Mouse (Mus musculus) megakaryocyte, embryonic 14.5 days (primary cell): ENCODE measurements around the gene D930020B18Rik. TPM values are rescaled to one million over a fixed set of nuclear protein-coding genes. Genes with fewer than 3 reads are reported as not detected.

Source experiments
- H3K27me3 ChIP-seq: replicated peaks from 2 replicates; pipeline ENCODE3; 2012; ENCODE audit warnings: inconsistent platforms
- H3K36me3 ChIP-seq: replicated peaks from 2 replicates; pipeline ENCODE3; 2012; ENCODE audit warnings: low read length, inconsistent platforms, mixed read lengths
- H3K4me1 ChIP-seq: 2 replicates; pipeline ENCODE4 v1.6.1; 2012; ENCODE audit warnings: inconsistent platforms
- H3K4me3 ChIP-seq: replicated peaks from 2 replicates; pipeline ENCODE3; 2012; ENCODE audit warnings: moderate library complexity, mild to moderate bottlenecking, inconsistent platforms
- H3K9me3 ChIP-seq: 2 replicates; pipeline ENCODE4 v1.6.1; 2012; ENCODE audit warnings: inconsistent platforms
- FLI1 ChIP-seq: IDR thresholded peaks from 2 replicates; pipeline ENCODE4 v1.6.1; 2012; ENCODE audit warnings: low read length, inconsistent platforms, mixed read lengths
- GATA1 ChIP-seq: IDR thresholded peaks from 3 replicates; pipeline ENCODE4 v1.6.1; 2012; ENCODE audit warnings: mixed read lengths, low read length, inconsistent platforms, borderline replicate concordance
- polyA plus RNA-seq: library from polyadenylated mRNA; stranded (reverse); fragments of >175 nt; gene quantifications from 2 replicates; pipeline ENCODE4 v1.2.3, GENCODE M21; 2012; ENCODE audit warnings: low replicate concordance; ENCODE audit not compliant: insufficient read depth

D930020B18Rik gene
- polyA plus RNA-seq, 1 experiment = not detected

DNA sequence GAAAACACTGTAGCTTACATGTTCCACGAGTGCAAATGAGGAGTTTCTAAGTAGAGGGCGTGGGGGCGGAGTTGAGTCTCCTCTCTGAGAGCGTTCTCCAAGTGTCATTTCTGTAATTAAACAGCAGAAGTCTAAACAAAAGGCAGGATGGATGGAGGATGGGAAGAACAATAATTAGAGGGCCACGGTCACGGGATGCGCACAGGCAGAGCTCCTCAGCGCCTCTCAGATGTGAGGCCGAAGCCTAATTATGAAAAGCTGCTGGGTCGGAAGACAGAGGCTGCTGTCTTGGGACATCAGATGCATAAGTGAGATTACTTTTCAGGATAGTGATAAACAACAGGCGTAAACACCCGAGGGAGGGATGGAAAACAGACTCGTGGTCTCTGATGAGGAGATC, 22.2 kb downstream of the D930020B18Rik start:
- Histone ChIP-seq H3K27me3 (no peaks in the 10 kb centered on the region), H3K9me3 (peaks cover 2% of the 10 kb centered on the region; the same call in 1 of the 2 replicates), H3K36me3 (no peaks in the 10 kb centered on the region), H3K4me3 (no peak overlapping the region), H3K4me1 (no peaks in the 10 kb centered on the region)
- TF ChIP-seq GATA1 (no peak), FLI1 (no peak)

DNA sequence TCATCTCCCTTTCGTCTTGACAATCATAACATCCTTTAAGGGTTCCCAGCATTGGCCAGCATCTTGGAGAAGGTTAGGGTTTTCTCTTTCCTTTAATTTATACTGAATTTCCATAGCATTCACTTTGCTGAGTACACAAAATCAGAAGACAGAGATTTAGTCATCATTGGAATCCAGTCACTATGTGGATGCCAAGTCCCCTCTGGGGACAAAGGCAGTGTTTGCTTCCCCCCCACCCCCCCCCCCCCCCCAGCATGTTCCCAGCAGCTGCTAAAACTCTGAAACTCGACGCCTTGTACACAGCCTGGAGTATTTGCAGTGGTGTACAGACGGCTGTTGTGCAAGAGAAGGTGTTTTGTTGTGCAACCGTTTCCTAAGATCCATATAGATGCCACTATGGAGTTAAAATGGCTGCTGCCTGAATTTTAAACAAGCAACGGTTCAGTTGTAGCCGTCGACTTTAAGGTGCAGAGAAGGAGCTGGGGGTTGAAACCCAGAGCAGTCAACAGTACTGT, 24.3 kb downstream of the D930020B18Rik start:
- Histone ChIP-seq H3K9me3 (peaks cover 13% of the 10 kb centered on the region; the same call in 1 of the 2 replicates), H3K4me3 (no peak overlapping the region), H3K36me3 (no peaks in the 10 kb centered on the region), H3K4me1 (no peaks in the 10 kb centered on the region), H3K27me3 (no peaks in the 10 kb centered on the region)
- TF ChIP-seq GATA1 = no peak
- no peak for TF ChIP-seq FLI1

DNA sequence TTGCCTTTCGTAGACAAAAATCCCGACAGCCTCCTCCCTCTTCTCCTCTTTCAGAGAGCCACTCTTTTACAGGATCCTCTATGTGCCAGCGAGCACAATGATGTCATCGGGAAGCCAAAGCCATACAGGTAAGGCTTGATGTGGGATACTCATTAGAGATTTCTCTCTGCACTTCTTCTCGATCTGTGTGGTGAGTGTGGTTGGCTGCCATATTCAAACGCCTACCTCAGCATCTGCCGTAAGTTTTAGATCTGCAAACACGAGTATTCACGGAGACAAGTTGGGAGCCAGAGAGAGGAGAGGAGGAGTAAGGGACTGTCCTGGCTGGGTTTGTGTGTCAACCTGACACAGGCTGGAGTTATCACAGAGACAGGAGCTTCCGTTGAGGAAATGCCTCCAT, 27.7 kb downstream of the D930020B18Rik start:
- TF ChIP-seq GATA1 = no peak
- TF ChIP-seq FLI1 = no peak
- no peaks in the 10 kb centered on the region for H3K27me3 ChIP-seq
- peaks cover 24% of the 10 kb centered on the region for H3K9me3 ChIP-seq

DNA sequence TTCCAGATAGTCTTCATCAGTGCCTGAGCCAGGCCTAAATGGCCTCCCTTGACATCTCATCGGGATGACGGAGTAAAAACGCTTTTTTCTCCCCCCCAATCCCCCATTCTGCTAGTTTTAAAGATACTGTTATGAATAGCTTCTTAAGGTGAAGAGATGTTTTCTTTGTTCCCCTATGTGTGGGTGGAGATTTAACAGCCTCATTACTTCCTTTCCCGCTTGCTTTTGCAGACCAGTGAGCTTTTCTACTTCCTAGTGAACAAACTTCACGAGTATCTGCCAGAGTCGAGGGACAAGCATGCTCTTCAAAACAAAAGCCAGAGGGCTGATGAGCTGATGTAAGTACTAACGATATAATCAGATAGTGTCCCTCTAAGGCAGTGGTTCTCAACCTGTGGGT, 35.6 kb downstream of the D930020B18Rik start:
- TF ChIP-seq GATA1 = no peak
- no peak for TF ChIP-seq FLI1
- H3K4me1 ChIP-seq = 0 out of 2 replicates have a peak, but pooled peaks cover 3% of the 10 kb centered on the region

More for the DNA sequence above, 27.7 kb downstream of the D930020B18Rik start:
- H3K4me3 ChIP-seq = no peak overlapping the region
- H3K4me1 ChIP-seq = no peaks in the 10 kb centered on the region
- no peaks in the 10 kb centered on the region for H3K36me3 ChIP-seq

DNA sequence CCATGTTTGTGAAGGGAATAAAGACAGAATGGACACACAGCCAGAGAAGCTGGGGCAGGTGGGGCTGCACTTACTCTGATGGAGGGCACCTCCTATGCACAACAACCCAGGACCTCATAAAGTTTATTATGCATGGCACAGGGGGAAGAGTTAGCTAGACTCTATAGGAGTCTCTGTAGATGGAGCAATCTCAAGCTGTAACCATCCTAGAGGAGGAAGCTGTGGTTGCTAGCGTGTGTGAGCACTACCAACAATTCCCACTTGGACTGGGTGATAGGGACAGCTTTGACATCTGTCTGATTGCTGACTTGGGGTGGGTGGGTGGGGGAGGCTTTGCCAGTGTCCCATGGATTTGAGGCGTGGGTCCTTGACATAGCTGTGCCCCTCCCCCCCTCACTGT, 39.5 kb downstream of the D930020B18Rik start:
- Histone ChIP-seq H3K27me3 (no peaks in the 10 kb centered on the region), H3K4me3 (no peak overlapping the region), H3K4me1 (0 out of 2 replicates have a peak, but pooled peaks cover 3% of the 10 kb centered on the region), H3K9me3 (no peaks in the 10 kb centered on the region), H3K36me3 (no peaks in the 10 kb centered on the region)
- TF ChIP-seq FLI1 (no peak), GATA1 (no peak)

More for the DNA sequence above, 35.6 kb downstream of the D930020B18Rik start:
- no peaks in the 10 kb centered on the region for H3K36me3 ChIP-seq
- peaks cover 11% of the 10 kb centered on the region for H3K9me3 ChIP-seq
- H3K4me3 ChIP-seq = no peak overlapping the region
- no peaks in the 10 kb centered on the region for H3K27me3 ChIP-seq

DNA sequence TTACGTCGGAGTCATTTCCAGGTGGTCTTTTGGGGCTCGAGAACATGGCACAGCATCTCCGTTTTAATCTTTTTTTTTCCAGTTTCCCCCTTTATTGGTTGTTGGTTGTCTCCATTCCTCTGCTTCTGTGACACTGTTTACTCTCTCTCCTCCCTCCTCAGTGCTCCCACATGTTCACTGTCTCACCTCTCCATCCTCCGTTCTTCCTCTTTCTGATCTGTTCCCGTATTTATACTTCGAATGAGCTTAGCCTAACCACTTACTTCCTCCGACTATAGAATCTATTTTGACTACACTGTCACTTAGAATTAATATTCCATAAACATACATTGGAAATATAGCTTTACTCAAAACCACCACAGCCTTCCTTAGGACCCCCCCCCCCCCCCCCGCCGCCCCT, 41.2 kb downstream of the D930020B18Rik start:
- Histone ChIP-seq H3K36me3 (no peaks in the 10 kb centered on the region), H3K4me3 (no peak overlapping the region), H3K4me1 (0 out of 2 replicates have a peak, but pooled peaks cover 3% of the 10 kb centered on the region), H3K9me3 (no peaks in the 10 kb centered on the region), H3K27me3 (no peaks in the 10 kb centered on the region)
- TF ChIP-seq GATA1 (no peak), FLI1 (no peak)

DNA sequence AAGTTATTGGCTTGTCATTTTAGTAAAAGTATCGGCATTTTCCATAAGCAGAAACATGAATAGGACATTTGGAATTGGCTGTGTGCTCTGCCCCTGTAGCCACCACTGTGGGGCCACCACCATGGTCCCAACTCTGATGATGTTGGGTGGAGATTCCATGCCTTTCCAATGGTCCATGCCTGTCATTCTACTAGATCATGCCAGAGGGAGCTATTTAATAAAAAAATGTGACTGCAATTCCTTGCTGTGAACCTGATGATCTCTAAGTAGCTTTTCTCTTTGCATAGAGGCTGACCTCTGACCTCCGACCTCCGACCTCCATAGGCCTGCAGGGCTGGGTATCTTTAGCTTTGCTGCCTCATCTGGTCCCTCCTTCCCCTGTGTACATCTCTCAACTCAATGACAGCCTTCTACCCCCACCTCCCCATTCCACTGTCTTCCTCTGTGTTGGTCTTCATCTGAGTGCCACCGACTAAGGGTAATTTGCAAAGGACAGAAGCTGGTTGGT, 44.8 kb downstream of the D930020B18Rik start:
- H3K4me1 ChIP-seq = no peaks in the 10 kb centered on the region
- no peaks in the 10 kb centered on the region for H3K9me3 ChIP-seq
- H3K4me3 ChIP-seq = no peak overlapping the region
- H3K27me3 ChIP-seq = peaks cover 3% of the 10 kb centered on the region
- no peaks in the 10 kb centered on the region for H3K36me3 ChIP-seq
- TF ChIP-seq FLI1 (no peak), GATA1 (no peak)

DNA sequence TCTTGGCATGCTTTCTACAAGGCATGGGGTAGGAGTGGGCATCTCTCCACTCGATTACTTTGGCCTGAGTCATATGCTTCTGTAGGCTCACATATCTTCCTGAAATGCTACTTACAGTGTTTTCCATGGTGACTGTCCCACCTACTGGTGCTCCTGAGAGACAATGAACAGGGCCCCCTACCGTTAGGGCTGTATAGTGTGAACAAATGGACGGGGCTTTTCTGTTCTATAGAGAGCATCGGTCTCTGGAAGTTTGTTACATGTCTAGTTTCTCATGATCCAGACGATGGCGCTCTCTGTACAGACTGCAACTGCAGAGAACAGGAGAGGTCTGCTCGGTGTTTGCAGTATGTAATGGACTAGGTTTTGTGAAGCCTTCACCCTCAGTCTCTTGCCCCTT, 46.1 kb downstream of the D930020B18Rik start:
- Histone ChIP-seq H3K9me3 (no peaks in the 10 kb centered on the region), H3K36me3 (no peaks in the 10 kb centered on the region), H3K27me3 (peaks cover 3% of the 10 kb centered on the region), H3K4me1 (no peaks in the 10 kb centered on the region), H3K4me3 (no peak overlapping the region)
- TF ChIP-seq GATA1 (no peak), FLI1 (no peak)

DNA sequence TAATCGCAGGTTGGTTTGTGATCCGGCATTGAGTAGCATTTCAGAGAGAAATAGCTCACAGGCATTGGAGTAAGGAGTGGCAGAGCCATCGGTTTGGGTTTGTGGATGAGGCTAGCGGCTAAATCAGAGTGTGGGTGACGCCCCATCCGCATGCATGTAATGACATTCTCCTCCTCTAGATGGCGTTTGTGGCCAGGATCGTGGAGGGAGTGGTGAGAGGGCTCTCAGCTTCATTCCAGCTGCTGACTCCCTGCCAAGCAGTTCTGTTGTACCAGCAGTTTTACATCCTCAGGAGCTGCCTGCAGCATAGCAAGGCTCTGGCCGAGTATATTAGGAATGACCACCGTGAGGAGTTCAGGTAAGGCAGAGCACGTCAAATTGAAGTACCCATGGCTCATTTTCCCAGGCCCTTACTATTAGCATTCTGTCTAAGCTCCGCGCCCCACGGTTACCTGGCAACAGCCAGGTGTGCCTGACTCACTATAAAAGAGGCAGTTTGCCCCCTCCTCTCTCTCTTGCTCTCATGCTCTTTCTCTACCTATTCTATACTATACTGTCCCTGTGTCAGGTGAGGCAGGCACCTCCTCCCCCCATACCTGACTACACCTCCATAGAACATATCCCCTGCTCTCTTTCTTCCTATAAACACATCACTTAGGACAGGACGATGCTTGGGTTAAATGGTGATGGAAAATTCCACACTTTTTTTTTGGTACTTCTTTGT, 48.4 kb downstream of the D930020B18Rik start:
- TF ChIP-seq FLI1 (no peak), GATA1 (no peak)
- Histone ChIP-seq H3K4me1 (0 out of 2 replicates have a peak, but pooled peaks cover 3% of the 10 kb centered on the region), H3K36me3 (no peaks in the 10 kb centered on the region), H3K9me3 (peaks cover 4% of the 10 kb centered on the region), H3K27me3 (peaks cover 3% of the 10 kb centered on the region), H3K4me3 (no peak overlapping the region)
